Mouse (Mus musculus): ENCODE results near the gene Spdef. TPM values are rescaled to one million over a fixed set of nuclear protein-coding genes. Genes with fewer than 3 reads are reported as not detected.

Gene Spdef
- total RNA-seq, 2 experiments from 2014 or later = 0.29 TPM; not detected in 1

GRCm38 (mm10) chr17:27726527-27726926 lies 2.2 kb downstream of the Spdef start:
- DNase-seq = no peak
- intact Hi-C loops (cut with DNase I) = no loop called here

- intact Hi-C loops (cut with DNase I) = no loop called here
- no peak for DNase-seq
Observed at GRCm38 (mm10) chr17:27725412-27725811, 3.3 kb downstream of the Spdef start.

- DNase-seq = no peak
- intact Hi-C loops (cut with DNase I) = no loop called here
Observed at GRCm38 (mm10) chr17:27725011-27725410, 3.7 kb downstream of the Spdef start.

- no peak for DNase-seq
- intact Hi-C loops (cut with DNase I) = no loop called here
Observed at GRCm38 (mm10) chr17:27724327-27724726, 4.4 kb downstream of the Spdef start.

GRCm38 (mm10) chr17:27721125-27721664 lies 7.6 kb downstream of the Spdef start:
- intact Hi-C loops (cut with DNase I) = no loop called here
- DNase-seq = peak; percentile 53 to 54

GRCm38 (mm10) chr17:27720326-27720725 lies 8.4 kb downstream of the Spdef start:
- no peak for DNase-seq
- intact Hi-C loops (cut with DNase I) = no loop called here

- intact Hi-C loops (cut with DNase I) = no loop called here
- DNase-seq = no peak
Observed at GRCm38 (mm10) chr17:27719663-27720062, 9.1 kb downstream of the Spdef start.

GRCm38 (mm10) chr17:27718250-27718649 lies 10.5 kb downstream of the Spdef start:
- intact Hi-C loops (cut with DNase I) = no loop called here
- peak in 1 of 2 experiments; percentile 32 for DNase-seq

- intact Hi-C loops (cut with DNase I) = no loop called here
- DNase-seq = no peak
Observed at GRCm38 (mm10) chr17:27716804-27717203, 12.0 kb downstream of the Spdef start.

- intact Hi-C loops (cut with DNase I) = no loop called here
- no peak for DNase-seq
Observed at GRCm38 (mm10) chr17:27712832-27713231, 15.9 kb downstream of the Spdef start.

GRCm38 (mm10) chr17:27709650-27710049 lies 19.1 kb downstream of the Spdef start:
- no peak for DNase-seq
- intact Hi-C loops (cut with DNase I) = no loop called here

GRCm38 (mm10) chr17:27707954-27708661 lies 20.6 kb downstream of the Spdef start:
- intact Hi-C loops (cut with DNase I) = no loop called here
- peak; percentile 56 to 68 for DNase-seq

GRCm38 (mm10) chr17:27705661-27706060 lies 23.1 kb downstream of the Spdef start:
- DNase-seq = no peak
- intact Hi-C loops (cut with DNase I) = no loop called here

- DNase-seq = peak in 1 of 2 experiments; percentile 23
- intact Hi-C loops (cut with DNase I) = no loop called here
Observed at GRCm38 (mm10) chr17:27703961-27704621, 24.7 kb downstream of the Spdef start.

- intact Hi-C loops (cut with DNase I) = no loop called here
- DNase-seq = peak; percentile 44 to 65
Observed at GRCm38 (mm10) chr17:27702518-27702917, 26.2 kb downstream of the Spdef start.

- intact Hi-C loops (cut with DNase I) = no loop called here
Observed at GRCm38 (mm10) chr17:27701856-27702255, 26.9 kb downstream of the Spdef start.

GRCm38 (mm10) chr17:27700812-27701211 lies 27.9 kb downstream of the Spdef start:
- intact Hi-C loops (cut with DNase I) = no loop called here

More at GRCm38 (mm10) chr17:27701856-27702255, 26.9 kb downstream of the Spdef start:
- no peak for DNase-seq

GRCm38 (mm10) chr17:27699641-27700244 lies 29.0 kb downstream of the Spdef start:
- intact Hi-C loops (cut with DNase I) = no loop called here
- DNase-seq = no peak

More at GRCm38 (mm10) chr17:27700812-27701211, 27.9 kb downstream of the Spdef start:
- no peak for DNase-seq

- no peak for DNase-seq
- intact Hi-C loops (cut with DNase I) = no loop called here
Observed at GRCm38 (mm10) chr17:27690993-27691693, 37.6 kb downstream of the Spdef start.

GRCm38 (mm10) chr17:27686395-27686794 lies 42.4 kb downstream of the Spdef start:
- DNase-seq = no peak
- intact Hi-C loops (cut with DNase I) = no loop called here

- DNase-seq = no peak
- intact Hi-C loops (cut with DNase I) = no loop called here
Observed at GRCm38 (mm10) chr17:27685550-27685913, 43.2 kb downstream of the Spdef start.

Data from heart, postnatal 10 days (tissue).